Mouse (Mus musculus) lung, postnatal 10 days (tissue): Measurements from ENCODE around the gene Dok3.

Source experiments
- DNase-seq: peaks from one replicate; pipeline ENCODE4 v3.0.0; 2021

Dok3 gene

DNA sequence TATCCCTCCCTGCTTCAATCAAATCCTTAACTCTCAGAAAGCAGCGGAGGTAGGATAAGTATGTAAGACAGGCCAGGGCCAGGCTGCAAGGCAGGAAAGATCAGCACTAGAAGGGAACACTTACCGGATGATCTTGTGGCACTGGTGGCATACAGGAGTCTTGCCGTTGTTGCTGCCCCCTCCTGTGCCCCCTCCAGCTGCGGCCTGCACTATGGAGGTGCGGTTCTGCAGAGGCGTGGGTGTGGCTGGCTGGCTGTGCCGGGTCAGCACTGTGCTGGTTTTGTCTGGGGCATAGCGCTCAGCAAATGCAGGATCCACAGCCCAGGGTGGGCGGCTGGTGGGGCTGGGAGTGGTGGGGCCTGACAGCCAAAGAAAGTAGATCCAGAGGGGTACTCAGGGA is 23.3 kb downstream of the Dok3 start:
- no peak for DNase-seq

DNA sequence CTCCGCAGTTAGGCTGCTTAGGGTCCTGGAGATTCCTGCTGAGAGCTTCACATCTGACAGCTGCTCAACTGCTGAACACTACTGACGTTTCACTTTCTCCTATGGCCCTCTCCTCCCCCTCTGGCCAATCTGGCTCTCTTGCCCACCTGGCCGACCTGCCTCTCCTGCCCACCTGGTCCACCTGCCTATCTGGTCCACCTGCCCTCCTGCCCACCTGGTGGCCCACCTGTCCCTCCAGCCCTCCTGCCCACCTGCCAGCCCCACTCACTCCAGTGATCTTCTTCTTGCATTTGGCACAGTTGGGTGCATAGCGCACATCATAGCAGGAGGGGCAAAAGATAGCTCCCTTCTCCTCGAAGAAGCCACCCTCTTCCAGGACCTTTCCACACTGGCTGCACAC is 24.7 kb downstream of the Dok3 start:
- no peak for DNase-seq

DNA sequence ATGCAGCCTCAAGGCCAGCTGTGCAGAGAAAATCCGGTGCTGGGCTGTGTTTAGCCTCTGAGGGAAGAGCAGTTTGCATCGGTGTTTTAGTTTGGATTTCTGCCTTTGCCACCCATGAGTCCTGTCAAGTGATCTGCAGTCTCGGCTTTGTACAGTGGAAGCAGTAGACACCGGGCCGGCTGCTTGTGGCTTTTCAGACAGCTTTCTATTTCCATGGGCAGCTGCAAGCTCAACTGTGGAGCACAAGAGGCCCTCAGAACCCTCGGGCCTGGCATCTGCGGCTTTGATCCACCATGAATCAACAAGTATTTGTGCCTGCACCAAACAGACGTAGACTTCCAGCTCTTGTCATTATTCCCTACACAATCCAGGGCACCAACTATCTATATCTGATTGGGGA is 26.7 kb downstream of the Dok3 start:
- DNase-seq, result no peak

DNA sequence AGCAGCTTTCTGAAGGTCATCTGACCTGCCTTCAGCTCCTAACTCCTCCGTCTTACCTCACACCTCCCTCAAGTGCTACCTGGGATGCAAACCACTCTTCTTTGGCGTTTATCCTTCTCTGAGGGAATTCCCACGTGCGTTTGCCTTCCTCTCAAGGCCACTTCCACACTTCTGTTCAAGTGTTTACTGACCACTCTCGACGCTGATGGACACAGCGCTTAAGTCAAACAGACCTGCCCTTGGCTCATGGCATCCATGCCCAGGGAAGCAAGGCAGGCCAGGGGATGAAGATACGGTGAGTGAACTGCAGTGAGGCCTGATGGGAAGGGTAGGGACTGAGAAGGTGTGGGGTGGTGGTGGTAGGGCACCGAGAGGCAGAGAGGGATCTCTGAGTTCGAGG is 28.5 kb downstream of the Dok3 start:
- peak; percentile 49 for DNase-seq

DNA sequence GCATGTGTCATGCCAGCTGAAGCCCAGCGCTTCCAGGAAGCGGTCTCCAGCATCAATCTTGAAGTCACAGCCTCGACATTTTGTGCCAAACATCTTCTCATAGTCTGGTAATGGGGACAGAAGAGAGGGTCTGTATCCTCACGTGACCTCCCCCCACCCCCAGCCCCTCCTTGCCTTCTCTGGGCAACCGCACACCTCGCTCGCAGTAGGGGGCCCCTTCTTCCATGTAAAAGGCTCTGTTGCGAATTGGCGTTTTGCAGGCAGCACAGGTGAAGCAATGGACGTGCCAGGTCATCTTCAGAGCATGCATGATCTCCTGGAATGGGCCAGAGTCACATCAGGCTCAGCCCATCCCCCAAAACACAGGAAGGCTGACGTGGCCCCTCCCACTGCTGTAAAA is 30.2 kb downstream of the Dok3 start:
- no peak for DNase-seq

DNA sequence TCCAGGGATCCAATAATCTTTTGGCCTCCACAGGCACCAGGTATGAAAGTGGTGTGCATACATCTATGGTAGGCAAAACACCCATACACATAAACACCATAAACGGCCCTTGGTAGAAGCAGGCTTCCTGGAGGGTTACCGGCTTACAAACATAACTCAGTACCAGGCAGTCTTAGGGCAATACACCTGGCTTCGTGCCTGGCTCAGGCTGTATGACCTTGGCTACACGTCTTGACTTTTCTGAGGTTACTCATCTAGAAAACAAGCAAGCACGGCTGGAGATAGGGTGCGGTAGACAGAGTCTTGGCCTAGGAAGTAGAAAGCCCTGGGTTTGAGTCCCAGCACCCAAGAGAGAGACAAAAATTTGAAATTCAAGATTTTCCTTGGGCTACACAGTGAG is 32.4 kb downstream of the Dok3 start:
- DNase-seq, result no peak

DNA sequence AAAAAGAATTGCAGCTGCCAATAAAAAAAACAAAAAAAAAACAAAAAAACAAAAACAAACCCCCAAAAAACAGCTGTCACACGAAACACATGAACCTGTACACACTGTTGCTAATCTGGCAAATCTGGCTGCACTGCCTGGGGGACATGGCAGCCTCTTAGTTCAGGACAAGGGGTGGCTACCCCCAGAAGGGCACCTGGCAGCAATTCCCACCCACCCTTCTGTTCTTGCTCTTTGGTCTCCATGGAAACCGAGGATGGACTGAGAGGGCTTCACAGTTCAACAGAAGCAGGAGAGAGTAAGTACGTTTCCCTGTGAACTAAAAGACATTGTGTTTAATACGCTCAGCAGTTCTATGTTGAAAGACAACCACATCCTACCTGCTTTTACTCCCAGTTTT is 33.4 kb downstream of the Dok3 start:
- no peak for DNase-seq

DNA sequence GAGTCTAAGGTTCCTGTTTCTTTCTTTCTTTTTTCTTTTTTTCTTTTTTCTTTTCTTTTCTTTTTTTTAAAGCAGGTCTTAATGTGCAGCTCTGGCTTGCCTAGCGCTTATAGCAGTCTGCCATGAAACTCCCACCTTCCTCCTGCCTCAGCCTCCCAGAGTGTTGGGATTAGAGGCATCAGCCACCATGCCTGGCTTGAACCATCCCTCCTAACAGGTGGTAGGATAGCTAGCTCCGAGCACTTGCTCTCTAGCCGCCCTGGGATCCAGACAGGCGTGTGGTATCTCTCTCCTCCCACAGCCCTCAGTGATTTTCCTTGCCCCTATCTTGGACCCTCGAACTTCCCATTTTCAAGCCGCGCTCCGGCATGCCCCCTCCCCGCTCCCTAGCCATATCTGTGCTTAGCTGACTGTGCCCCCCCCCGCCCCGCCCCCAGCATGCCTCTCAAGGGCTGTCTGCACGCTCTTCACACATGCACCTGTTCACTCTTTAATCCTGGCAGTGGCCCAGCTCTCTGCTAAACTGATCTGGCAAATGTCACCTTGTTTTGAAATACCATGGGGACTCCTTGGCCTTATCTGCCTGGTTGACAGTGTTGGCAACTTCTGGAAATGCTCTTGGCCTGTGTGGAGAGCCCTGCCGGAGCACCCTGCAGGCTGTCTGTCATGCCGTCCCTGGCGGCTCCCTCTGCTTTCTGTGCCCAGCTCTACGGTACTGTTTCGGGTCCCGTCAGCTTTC is 34.0 kb downstream of the Dok3 start:
- DNase-seq, result peak; percentile 51

DNA sequence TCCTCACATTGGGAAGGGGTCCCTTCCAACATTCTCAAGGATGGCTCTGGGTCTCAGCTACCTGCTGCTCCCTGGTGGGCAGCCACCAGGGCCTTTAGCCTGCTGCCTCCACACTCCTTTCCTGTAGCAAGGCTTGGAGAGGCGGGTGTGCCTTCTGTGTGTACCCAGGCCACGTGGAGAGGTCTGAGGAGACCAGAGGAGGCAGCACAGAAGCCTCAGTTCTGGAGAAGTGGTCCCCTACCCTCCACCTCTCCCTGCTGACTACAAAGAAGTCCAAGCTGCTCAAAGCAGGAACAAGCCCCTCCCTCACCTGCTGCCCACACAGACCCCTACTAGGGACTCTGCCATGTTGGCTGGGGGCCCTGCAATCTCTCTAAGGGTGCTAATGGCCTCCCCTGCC is 34.8 kb downstream of the Dok3 start:
- no peak for DNase-seq

DNA sequence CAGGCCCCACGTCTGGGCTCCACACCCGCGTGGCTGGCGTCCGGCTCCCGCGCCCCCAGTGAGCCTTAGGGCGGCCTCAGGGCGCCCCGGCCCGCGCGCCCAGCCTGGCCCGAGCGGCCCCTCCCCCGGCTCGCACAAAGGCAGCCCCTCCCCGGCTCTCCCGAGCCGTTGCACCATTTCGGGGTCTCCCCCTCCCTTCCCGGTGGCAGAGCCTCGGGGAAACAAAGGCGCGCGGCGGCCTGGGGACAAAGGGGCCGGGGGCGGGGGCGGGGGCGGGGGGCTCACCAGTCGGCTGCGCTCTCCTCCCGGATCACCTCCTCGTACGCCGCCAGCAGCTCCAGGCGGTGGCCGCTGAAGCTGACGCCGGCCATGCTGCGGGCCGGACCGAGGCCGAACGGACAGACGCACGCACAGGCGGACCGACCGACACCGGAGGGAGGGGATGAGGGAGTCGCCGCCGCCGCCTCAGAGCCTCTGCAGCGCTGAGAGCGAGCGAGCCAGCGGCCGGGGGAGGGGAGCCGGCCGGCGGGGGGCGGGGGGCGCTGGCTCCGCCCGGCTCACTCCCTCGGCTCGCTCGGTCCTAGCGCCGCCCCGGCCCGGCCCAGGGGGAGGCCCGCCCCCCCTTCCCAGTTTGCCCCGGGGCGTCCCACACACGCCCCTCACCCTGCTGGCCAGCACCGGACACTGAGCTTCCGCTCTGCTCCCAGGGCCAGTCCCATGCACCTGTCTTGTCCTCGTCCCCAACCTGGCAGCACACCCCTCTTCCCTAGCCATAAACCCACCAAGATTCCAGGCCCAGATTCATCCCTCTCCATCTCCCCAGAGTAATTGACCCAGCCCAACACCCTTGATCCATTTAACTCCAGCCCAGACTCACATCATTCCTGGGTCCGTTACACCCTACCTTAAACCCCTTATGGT is 41.3 kb downstream of the Dok3 start, which contains the start of gene Dbn1:
TSS of gene Dbn1 (minus strand) at position 534 of the 921 bp plus-strand sequence.
- DNase-seq, result peak; percentile 61

DNA sequence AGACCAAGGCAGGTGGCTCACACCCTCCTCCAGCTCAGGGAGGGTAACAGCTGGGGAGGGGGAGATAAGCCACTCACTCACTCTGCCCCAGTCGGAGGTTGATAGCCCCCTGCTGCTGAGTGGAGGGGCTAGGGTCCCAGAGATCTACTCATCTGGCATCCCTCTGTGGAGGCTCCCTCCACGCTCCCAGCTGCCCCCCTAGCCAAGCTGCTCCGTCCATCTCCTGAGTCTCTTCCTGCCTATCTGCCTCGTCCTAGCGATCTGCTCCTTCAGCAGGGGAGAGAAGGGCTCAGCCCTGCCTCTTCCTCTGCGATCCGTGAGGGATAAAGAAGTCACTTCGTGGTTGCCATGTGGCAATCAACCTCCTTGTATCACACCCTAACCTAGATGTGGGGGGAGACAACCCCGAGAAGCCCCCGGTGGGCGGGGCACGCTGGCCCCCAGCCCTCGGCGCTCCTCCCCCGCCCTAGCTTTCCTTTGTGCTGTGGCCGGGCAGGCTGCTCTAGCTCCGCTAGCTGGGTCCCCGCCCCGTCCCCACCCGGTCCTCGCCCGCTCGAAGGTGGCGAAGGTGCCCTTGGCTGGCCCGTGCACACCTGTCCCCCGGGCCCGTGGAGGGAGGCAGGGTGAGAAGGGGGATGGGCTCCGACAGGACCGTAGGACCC is 42.0 kb downstream of the Dok3 start:
- peak; percentile 58 for DNase-seq

DNA sequence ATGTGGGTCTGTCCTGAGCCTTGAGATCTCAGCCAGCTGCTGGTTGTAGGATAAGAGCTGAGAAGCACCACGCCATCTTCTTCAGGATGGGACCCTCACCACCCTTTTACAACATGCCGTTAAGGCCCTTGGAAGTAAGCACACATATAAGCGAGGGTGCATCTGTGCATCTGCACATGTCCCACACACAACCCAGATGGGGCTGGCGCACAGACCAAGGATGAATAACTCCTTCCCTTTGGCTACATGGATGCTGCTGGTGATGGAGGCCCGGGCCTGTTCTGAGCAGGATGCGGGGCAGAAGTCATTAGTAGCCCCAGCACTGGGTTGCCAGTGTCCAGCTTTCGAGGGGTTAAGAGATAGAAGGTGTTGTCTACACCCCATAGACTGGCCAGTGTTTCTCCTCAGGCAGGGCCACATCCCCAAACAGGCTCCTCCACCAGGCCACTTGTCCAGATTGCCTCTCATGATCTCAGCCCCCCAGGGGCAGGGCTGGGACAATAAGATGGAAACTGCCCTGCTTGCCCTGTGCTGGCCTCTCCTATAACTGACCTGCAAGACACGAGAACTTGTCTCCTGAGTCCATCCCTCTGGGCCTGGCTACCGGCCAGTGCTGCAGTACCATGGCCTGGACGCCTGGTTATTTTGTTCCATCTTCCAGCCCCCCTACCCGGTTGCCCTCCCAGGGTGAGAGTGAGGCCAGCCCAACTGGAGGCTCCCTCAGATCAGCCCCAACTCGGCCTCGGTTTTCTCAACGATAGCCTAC is 42.9 kb downstream of the Dok3 start:
- peak; percentile 72 for DNase-seq

DNA sequence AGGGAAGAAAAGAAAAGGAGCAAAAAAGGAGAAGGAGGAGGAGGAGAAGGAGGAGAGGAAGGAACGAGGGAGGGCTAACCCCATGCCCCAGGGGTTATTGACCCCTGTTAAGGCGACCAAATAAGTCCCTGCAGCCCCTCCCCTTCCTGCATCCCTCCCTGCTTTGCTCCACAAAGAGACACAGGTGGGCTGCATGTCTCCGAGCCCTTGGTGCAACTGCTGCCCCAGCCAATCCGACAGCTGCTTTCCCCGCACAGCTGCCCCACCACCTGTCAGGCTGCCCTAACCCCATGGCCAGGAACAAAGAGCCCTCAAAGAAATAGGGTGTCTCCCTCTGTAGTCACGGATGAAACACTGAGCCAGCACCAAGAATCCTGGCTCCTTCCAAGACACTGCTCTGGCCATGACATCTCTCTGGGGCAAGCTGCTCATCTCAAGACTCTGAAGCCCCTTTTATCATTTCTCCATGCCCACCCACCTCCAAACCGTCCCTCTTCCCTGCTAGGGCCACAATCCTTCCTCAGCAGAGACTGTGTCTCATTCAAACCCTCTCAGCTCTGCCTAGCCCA is 44.5 kb downstream of the Dok3 start:
- no peak for DNase-seq

DNA sequence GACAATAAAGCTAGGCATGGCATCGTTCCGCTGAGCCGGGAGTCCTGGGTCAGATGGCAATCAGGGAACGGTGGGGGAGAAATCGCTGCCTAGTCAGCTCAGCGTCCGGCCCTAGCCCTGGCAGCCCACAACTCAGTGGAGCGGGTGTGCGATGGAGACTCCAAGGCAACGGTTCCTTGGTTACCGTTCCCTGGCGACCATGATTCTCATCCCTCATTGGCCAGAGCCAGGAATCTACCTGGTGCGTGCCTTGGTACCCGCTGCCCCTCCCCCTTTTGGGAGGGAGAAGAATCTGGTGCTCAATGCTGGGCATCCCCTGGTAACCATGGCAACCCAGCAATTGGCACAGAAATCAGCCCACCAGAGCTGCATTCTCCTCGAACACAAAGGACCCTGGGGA is 45.5 kb downstream of the Dok3 start:
- DNase-seq, result peak; percentile 37

DNA sequence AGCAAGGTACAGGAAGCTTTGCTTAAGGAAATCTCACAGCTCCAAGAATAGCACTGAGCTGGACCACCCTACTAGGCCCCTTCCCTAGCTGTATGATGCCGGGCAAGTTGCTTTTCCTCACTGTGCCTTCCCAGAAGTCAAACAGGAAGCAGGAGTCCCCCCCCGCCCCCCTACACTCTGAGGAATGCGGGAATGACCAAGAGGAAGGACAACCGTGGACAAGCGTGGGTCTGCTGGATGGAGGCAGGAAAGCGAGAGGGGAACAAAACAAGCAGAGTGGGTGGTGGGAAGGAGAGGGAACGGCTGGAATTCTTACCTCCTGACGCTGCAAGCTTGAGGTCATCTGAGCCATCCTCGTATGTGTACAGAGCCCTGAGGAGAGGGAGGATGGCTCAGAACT is 46.0 kb downstream of the Dok3 start:
- no peak for DNase-seq

DNA sequence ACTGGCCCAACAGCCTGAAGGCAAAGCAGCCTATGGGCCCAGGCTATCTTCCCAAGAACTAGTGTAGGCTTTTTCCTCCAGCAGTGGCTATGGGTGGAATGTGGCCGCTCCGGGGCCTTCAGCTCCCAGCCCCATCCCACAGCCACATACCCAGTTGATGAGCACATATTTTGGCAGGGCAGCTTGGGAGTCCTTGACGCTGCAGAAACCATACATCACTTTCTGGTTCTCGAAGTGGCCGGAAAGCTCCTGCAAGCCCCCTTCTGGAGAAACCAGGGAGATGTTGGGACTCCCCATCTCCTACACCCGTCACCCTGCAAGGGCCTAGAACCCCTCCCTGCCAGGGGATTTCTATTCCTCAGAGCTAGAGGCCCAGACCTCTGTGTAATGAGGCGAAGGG is 46.6 kb downstream of the Dok3 start:
- DNase-seq, result peak; percentile 77

DNA sequence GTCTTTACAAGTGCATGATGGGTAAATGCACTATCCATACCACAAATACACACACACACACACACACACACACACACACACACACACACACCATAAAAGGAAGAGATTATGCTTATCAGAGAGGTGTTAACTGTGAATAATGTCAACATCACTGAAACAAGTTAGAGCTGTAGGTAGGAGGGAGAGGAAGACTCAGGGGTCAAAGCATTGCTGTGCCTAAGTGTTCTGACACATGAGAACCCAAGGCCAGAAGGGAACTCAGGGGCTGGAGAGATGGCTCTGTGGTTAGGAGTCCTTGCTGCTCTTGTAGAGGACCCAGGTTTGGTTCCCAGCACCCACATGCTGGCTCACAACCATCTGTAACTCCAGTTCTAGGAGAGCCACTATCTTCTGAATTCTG is 49.2 kb downstream of the Dok3 start:
- DNase-seq, result no peak

DNA sequence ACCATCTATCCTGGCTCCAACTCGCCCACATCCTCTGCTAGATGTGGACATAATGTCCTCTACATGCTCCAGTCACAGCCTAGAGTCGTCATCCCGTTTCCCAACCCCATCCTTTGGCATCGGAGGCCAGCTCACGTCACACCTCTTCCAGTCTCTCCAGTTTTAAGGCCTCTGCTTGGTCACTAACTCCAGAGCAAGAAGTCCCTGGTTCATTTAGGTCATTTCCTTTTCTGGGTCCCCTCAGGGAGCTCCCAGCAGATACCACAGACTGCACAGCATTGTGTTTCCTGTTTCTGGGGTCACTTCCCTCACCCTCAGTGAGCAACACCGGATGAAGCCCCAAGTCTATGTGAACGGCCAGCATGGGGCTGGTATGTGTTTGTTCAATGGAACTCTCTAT is 50.1 kb downstream of the Dok3 start:
- DNase-seq, result no peak

DNA sequence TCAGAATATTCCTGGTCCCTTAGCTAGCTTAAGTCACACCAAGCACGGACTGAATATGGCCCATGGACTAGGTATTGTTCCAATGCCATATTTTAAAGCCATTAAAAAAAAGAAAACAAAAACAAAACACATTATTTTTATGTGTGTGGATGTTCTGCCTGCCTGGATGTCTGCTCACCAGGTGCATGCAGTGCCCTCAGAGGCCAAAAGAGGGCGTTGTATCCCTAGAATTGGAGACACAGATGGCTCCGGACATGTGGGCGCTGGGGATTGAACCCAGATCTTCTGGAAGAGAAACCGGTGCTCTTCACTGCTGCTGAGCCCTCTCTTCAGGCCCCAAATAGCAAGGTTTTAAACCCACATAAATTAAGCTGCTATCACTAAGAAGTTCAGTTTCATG is 51.1 kb downstream of the Dok3 start:
- peak; percentile 61 for DNase-seq

DNA sequence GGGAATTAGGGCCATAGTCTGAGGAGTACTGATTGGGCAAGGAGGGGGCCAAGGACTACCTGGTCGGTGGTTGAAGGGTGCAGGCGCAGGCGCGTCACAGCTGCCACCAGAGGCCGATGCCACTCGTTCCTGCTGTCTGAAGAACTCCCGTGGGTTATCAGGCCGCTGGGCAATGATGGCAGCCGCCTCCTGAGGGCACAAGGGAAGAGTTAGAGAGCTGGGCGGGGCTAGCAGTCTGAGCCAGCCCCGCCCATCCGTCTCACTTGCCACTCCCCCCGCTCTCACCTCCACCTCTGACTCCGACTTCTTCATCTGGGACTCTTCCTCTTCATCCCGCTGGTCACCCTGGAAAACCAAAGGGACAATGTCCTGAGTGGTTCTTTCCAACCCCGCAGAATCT is 51.6 kb downstream of the Dok3 start:
- DNase-seq, result no peak

DNA sequence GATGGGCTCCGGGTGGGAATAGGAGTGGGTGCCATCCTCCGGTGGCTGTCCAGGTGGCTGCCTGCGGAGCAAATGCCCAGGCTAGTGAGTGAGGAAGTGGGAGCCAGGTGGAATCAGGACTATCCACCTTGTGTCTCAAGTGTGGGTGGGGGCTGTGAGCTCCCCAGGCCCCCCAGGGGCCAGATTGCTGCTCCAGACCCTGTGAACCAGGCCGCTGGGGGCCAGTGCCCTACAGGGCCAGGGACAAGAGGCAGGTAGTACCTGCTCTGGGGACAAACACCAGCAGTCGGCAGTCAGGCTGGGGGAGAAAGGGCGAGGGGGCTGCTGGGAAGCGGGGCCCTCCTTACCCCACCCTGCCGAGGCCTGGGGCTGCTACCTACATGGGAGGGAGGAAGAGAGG is 52.8 kb downstream of the Dok3 start:
- no peak for DNase-seq

DNA sequence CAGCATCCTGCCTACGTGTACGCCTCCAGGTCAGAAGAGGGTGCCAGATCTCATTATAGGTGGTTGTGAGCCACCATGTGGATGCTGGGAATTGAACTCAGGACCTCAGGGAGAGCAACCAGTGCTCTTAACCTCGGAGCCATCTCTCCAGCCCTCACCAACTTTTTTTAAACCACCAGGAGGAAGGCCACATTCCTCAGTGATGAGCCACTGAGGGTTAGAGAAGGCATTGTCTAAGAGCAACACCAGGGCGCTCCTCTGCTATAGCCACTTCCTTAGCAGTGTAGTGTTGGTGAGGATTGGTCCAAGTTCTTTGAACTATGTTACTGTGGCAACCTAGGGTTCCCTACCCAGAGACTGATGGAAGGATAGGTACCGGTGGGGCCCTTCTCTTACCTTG is 53.3 kb downstream of the Dok3 start:
- no peak for DNase-seq
